Mouse (Mus musculus): ENCODE measurements around the gene Rccd1. TPM values are rescaled to one million over a fixed set of nuclear protein-coding genes. Genes with fewer than 3 reads are reported as not detected.

The Rccd1 gene
- 21.5 and 26.5 TPM in 2 replicates for polyA plus RNA-seq (2012; rRNA removed)

GRCm38 (mm10) chr7:80324043-80324815 lies at the start of gene Rccd1:
Gene Rccd1 (minus strand): TSS chr7:80324454.
- DNase-seq (ENCODE audit: low spot score) = peak; percentile 90

DNA sequence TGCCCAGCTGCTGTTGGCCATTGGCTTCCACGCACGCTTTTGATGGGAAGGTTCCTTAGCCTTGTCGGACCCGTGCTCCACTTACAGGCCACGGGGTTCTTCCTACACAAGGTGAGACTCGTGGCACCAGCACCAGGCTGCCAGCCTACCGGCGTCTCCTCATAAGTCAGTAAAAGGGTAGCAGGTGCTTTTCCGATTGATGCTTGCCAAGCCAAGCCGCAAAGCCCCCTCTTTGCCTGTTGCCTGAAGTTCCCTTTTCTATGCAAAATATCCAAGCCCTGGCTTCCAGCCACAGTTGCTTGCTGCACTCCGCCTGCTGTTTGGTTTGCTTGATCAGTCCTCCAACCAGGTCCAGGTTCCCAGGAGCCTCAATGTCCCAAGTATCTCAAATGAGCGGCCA lies 49.6 kb upstream of the Rccd1 start:
- no peak for DNase-seq (ENCODE audit: low spot score)

GRCm38 (mm10) chr7:80373352-80373751 lies 49.1 kb upstream of the Rccd1 start:
- DNase-seq (ENCODE audit: low spot score) = no peak

GRCm38 (mm10) chr7:80372667-80373066 lies 48.4 kb upstream of the Rccd1 start:
- DNase-seq (ENCODE audit: low spot score) = no peak

- no peak for DNase-seq (ENCODE audit: low spot score)
Observed at GRCm38 (mm10) chr7:80372166-80372565, 47.9 kb upstream of the Rccd1 start.

- DNase-seq (ENCODE audit: low spot score) = peak; percentile 62
Observed at GRCm38 (mm10) chr7:80371041-80371751, 46.9 kb upstream of the Rccd1 start, which contains the start of gene Man2a2. Gene Man2a2 (minus strand): TSS chr7:80371375.

DNA sequence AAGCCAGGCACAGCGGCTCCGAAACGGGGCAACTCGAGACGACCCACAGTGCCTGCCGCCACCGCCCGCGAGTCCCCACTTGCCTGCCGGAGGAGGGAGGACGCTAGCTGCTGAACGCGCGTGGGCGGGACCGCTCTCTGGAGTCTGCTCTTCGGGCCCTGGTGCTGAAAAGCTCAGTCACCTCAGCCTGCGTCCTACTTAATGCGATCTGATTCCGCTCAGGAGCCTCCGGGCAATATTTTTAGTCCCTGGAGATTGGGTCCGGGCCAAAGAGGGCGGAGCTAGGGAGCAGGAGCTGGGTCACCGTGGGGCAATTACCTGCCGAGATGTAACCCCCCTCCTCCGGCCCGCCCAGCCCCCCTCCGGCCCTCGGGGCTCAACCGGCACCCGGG lies 46.4 kb upstream of the Rccd1 start:
- peak; percentile 66 for DNase-seq (ENCODE audit: low spot score)

DNA sequence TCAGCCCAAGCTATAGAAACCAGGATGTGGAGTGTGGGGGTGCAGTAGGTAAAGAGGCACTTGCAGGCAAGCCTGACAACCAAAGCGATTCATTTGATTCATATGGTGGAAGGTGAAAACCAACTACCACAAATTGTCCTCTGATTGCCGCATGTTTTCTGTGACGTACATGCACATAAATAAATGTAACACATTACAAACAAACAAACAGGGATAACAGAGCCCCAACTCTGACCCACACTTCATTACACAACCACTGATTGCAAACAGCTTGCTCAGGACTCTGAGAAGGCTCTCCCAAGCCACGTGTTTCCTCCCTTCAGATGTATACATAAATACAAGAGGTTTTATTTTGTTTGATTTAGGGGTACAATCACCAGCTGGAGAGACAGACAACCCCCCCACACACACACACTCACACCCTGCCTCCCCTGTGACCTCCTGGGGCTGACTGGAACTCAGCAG lies 45.7 kb upstream of the Rccd1 start:
- no peak for DNase-seq (ENCODE audit: low spot score)

- DNase-seq (ENCODE audit: low spot score) = no peak
Observed at GRCm38 (mm10) chr7:80369461-80369860, 45.2 kb upstream of the Rccd1 start.

- no peak for DNase-seq (ENCODE audit: low spot score)
Observed at GRCm38 (mm10) chr7:80368635-80369421, 44.6 kb upstream of the Rccd1 start.

GRCm38 (mm10) chr7:80368009-80368408 lies 43.8 kb upstream of the Rccd1 start:
- no peak for DNase-seq (ENCODE audit: low spot score)

GRCm38 (mm10) chr7:80367232-80367631 lies 43.0 kb upstream of the Rccd1 start:
- DNase-seq (ENCODE audit: low spot score) = no peak

DNA sequence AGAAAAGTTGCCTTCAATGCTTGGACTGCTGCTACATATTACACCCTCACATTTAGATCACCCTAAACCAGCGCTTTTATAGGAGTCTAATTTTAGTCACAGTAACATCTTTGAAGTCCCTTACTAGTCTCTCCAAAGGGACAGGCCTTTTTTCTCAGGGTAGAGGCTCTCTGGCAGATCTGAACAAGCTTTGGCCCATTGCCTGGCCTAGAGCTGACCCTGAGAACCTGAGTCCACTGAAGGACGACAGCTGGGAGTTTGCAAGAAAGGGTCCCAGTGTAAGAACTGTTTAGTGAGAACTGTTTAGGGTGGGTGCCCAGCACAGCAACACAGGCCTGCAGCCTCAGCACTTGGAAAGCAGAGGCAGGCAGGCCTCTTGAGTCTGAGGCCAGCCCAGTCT lies 41.5 kb upstream of the Rccd1 start:
- DNase-seq (ENCODE audit: low spot score) = no peak

DNA sequence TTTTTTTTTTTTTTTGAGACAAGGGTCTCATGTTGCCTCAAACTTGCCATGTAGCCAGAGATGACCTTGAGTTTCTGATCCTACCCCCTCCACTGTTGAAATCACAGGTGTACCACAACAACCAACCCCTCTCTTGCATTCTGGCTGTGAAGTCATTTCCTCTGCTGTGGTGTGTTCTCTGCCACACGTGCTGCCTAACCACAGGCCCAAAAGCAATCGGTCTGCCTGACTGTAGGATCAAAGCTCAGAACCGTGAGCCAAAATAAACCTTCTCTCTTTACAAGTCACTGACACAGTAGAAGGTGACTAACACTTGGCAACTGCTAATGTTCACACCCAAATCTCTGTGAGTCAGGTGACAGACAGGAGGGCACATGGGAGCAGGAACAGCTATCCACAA lies 36.2 kb upstream of the Rccd1 start:
- DNase-seq (ENCODE audit: low spot score) = no peak

DNA sequence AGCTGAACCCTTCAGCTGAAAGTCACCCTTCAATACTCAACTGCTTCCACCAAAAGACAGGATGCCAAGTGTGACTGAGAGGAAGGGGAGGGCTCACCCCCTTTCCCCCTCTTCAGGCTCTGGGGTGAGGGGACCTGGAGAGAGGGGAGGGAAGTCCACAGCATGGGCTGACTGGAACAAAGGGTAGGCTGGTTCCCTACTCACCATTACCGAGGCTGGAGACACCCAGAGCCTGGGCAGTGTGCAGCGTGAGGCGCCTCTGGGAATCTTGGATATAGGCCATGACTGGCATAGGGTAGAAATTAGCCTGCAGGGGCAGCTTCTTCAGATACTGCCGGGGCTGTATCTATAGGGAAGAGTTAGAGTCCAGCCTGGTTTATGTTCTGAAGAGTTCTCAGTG lies 33.8 kb upstream of the Rccd1 start:
- no peak for DNase-seq (ENCODE audit: low spot score)

- no peak for DNase-seq (ENCODE audit: low spot score)
Observed at GRCm38 (mm10) chr7:80357156-80357555, 32.9 kb upstream of the Rccd1 start.

DNA sequence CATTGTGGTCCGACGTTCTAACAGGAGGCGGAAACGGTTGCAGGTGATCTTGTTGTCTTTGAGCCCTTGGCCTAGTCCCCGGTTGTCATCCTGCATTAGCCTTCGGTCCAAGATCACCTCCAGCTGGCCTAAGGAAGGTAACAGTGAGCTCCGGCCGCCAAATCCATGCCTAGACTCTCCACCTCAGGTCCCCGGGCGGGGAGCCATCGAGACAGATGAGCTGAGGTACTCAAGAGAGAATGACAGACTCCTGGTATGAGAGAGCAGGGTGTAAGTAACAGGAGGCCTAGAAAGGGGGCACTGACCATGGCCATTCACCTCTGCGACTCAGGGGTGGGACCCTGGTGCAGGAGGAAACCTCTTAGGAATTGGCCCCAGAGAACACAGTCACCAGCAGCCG lies 32.1 kb upstream of the Rccd1 start:
- DNase-seq (ENCODE audit: low spot score) = no peak

GRCm38 (mm10) chr7:80352920-80353319 lies 28.7 kb upstream of the Rccd1 start:
- no peak for DNase-seq (ENCODE audit: low spot score)

- no peak for DNase-seq (ENCODE audit: low spot score)
Observed at GRCm38 (mm10) chr7:80350808-80351207, 26.6 kb upstream of the Rccd1 start.

DNA sequence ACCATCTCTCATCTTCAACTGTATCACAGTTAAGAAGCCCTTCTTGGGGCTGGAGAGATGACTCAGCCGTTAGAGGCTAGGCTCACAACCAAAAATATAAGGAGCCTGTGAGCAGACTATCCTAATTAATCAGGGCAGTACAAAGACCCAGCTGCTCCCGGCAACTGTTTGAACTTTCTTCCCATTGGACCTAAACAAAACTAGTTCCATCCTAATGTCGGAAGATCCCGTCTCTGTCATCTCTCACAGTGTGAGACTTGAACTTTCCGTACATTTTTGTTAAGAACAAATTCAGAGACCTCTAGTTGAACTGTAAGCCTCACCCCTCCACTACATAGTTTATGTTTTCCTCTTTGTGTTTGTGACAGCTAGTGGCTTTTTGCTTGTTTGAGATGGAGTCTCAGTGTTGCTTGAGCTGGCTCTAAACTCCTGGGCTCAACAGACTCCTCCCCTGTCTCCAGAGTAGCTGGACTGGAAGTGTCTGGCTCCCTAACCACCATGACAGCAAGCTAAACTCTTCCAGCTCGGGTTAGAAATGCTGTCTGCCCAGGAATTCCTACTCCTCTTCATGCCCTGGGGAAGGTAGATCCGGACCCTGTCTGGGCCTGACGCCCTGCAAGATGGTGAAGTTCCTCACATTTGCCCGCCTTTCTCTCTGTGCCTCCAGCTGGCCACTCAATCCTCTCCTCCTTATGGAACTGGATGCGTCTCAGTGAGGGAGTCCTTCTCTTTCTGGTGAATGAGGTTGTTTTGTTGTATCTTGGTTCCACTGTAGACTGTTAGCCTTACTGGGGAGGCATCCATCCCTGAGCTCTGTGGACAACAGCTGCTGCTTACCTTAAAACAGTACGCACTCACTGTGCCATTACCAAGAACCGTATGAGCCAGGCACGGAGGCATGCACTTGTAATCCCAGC lies 23.7 kb upstream of the Rccd1 start:
- no peak for DNase-seq (ENCODE audit: low spot score)

- DNase-seq (ENCODE audit: low spot score) = no peak
Observed at GRCm38 (mm10) chr7:80346830-80347229, 22.6 kb upstream of the Rccd1 start.

Measured in urinary bladder, adult 2 months (tissue).